Mouse (Mus musculus) spleen, adult 2 months (tissue): ENCODE data around the gene Macrod2.

Experiments used
- CTCF ChIP-seq: fragments of 200-500 bp; IDR thresholded peaks from 2 replicates; pipeline ENCODE4 v1.5.1; 2011; ENCODE audit warnings: mild to moderate bottlenecking, inconsistent platforms; ENCODE audit not compliant: insufficient read depth, insufficient read length, insufficient replicate concordance; ENCODE audit errors: extremely low read depth
- POLR2A ChIP-seq: fragments of 200-500 bp; IDR thresholded peaks from 2 replicates; pipeline ENCODE4 v1.6.1; 2011; ENCODE audit warnings: low read depth, low read length, inconsistent platforms

DNA sequence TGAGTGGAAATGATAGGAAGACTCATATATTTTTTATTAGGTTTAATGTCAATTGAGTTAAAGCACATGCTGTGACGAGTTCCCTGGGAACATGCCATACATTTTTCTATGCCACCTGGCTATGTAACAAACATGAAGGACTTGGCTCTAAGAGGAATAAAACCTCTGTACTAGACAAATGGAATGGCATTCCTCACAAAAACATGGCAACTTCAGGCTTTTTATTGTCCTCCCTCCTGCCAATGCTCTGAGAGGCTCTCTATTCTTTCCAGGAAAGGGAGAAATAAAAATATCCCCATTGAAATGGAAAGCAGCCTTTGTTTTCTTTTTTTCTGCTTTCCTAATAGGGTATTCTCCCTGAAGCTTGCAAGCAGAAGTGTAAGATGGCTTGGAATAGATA is 1559.7 kb downstream of the Macrod2 start:
- TF ChIP-seq POLR2A, result no peak
- no peak for TF ChIP-seq CTCF
